Mouse (Mus musculus) testis, adult 2 months (tissue): ENCODE results near the gene Gm20388. TPM values are rescaled to one million over a fixed set of nuclear protein-coding genes. Genes with fewer than 3 reads are reported as not detected.
"Not testable (repeated sequence)": the region's sequence is repeated elsewhere in the genome, so short reads cannot be mapped to it uniquely, and the experiment has no call there.

ENCODE experiments used
- H3K27ac ChIP-seq: fragments of 200-500 bp; 2 replicates; pipeline ENCODE4 v1.5.1; 2012; ENCODE audit warnings: low read depth, low read length; ENCODE audit not compliant: control insufficient read depth, insufficient read depth
- H3K27me3 ChIP-seq: fragments of 200-500 bp; 2 replicates; pipeline ENCODE4 v1.6.1; 2012; ENCODE audit warnings: mild to moderate bottlenecking, low read length, moderate library complexity; ENCODE audit not compliant: control insufficient read depth, insufficient read depth
- H3K36me3 ChIP-seq: fragments of 200-500 bp; 2 replicates; pipeline ENCODE4 v1.6.1; 2012; ENCODE audit warnings: mild to moderate bottlenecking, low read length; ENCODE audit not compliant: control insufficient read depth, insufficient read depth
- H3K4me1 ChIP-seq: fragments of 200-500 bp; 2 replicates; pipeline ENCODE4 v1.6.1; 2012; ENCODE audit warnings: low read length; ENCODE audit not compliant: control insufficient read depth, insufficient read depth
- H3K4me3 ChIP-seq: fragments of 200-500 bp; 2 replicates; pipeline ENCODE4 v1.5.1; 2012; ENCODE audit warnings: low read depth, mild to moderate bottlenecking, low read length, moderate library complexity, mixed read lengths; ENCODE audit not compliant: control insufficient read depth
- CTCF ChIP-seq: fragments of 200-500 bp; IDR thresholded peaks from 2 replicates; pipeline ENCODE4 v1.5.1; 2012; ENCODE audit warnings: low read depth, mild to moderate bottlenecking, inconsistent platforms, low read length, moderate library complexity; ENCODE audit not compliant: control insufficient read depth, insufficient read depth, insufficient replicate concordance
- POLR2A ChIP-seq: fragments of 200-500 bp; IDR thresholded peaks from 2 replicates; pipeline ENCODE4 v1.6.1; 2012; ENCODE audit warnings: low read depth, mild to moderate bottlenecking, inconsistent platforms, low read length, moderate library complexity; ENCODE audit not compliant: control insufficient read depth
- polyA plus RNA-seq: library from polyadenylated mRNA; depleted of rRNA; stranded (reverse); fragments of >200 nt; gene quantifications from 2 replicates; pipeline ENCODE4 v1.2.3, GENCODE M21; 2012

Gm20388 gene
- polyA plus RNA-seq, 1 experiment: 5.6 TPM

DNA sequence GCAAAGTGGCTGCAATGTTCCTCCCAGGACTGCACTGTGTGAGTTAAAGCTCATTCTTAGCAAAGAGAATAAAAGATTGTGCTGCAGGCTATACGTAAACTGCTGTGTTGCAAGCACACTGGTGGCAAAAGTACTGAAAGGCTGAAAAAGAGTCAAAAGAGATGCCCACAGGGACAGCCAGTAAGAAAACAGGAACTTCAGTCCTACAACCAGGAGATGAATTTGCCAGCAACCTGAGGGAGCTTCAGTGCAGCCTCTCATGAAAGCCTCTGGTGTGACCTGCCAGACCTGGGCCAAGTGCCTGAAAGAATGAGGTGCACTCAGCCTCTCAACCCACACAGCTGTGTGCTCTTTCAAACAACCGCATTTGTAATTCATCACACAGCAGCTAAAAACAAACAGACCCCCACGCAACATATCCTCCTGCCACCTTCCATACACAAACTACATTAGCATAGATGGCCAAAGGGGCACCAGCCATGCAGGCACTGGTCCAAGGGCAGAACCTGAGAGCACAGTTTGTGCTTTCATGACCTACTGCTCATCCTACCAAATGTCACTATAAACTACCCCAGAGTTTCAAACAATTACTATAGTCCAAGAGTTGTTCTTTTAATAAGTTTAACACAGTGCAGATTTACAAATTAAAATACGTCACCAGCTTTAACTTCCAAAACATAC, 3108.0 kb downstream of the Gm20388 start:
- no peaks in the 10 kb centered on the region for H3K27me3 ChIP-seq
- no peak overlapping the region for H3K27ac ChIP-seq
- TF ChIP-seq POLR2A: no peak
- TF ChIP-seq CTCF: no peak

DNA sequence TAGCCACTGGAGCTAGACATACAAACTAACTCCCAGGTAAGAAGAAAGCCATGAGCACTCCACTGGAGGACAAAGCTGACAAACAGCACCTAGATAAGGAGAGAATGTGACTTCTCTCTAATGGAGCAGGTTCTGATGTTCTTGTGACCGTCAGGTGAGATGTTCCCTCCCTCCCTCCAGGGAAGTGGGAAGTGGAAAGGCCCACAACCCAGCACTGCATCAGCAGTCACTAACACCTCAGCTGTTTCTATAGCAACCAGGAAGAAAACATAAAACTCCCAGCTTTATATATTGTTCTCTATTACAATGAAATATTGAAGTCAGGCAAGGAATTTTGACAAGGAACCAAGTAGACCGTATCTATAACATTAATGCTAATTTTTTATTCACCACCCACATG, 3109.4 kb downstream of the Gm20388 start:
- Histone ChIP-seq H3K36me3 (no peaks in the 10 kb centered on the region), H3K27ac (no peak overlapping the region), H3K4me1 (no peaks in the 10 kb centered on the region; the same call in 1 of the 2 replicates), H3K4me3 (no peak overlapping the region), H3K27me3 (no peaks in the 10 kb centered on the region)
- no peak for TF ChIP-seq CTCF
- no peak for TF ChIP-seq POLR2A

More for the DNA sequence above, 3108.0 kb downstream of the Gm20388 start:
- H3K4me3 ChIP-seq: no peak overlapping the region
- no peaks in the 10 kb centered on the region; the same call in 1 of the 2 replicates for H3K4me1 ChIP-seq
- H3K36me3 ChIP-seq: no peaks in the 10 kb centered on the region

DNA sequence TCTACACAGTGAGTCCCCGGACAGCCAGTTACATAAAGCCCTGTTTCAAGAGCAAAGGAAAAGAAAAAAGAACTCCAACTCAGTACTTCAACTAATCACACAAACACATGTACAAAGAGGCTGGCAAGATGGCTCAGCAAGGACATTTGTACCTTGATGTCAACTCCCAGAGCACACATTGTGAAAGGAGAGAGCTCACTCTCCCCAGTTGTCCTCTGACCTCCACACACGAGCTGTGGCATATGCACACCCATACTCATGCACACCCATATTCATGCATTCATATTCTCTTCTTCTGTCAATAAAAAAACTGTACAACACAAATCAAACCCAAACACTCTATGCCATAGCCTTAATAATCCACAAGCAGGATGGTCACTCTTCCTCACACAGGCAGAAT, 3110.2 kb downstream of the Gm20388 start:
- Histone ChIP-seq H3K27me3 (no peaks in the 10 kb centered on the region), H3K27ac (no peak overlapping the region), H3K4me1 (no peaks in the 10 kb centered on the region; the same call in 1 of the 2 replicates), H3K36me3 (no peaks in the 10 kb centered on the region), H3K4me3 (no peak overlapping the region)
- TF ChIP-seq POLR2A (no peak), CTCF (no peak)

DNA sequence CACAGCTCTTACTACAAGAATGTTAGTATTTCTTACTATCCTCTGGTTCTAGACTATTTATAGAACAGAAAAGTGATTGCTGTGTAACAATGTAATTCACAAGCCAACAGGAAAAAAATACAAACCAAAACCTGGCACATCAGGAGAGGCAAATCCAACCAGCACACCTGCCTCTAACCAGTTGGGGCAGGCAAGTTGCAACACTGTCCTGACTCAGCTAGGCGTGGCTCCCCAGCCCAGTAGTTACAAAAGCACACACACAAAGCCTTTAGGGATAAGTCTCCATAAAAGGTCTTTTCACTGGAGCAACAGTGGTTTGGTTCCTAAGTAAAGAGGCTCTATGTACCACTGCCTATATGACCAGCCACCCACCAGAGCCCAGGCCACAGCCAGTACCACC, 3110.6 kb downstream of the Gm20388 start:
- H3K27ac ChIP-seq: no peak overlapping the region
- H3K27me3 ChIP-seq: no peaks in the 10 kb centered on the region
- TF ChIP-seq CTCF (no peak), POLR2A (no peak)

DNA sequence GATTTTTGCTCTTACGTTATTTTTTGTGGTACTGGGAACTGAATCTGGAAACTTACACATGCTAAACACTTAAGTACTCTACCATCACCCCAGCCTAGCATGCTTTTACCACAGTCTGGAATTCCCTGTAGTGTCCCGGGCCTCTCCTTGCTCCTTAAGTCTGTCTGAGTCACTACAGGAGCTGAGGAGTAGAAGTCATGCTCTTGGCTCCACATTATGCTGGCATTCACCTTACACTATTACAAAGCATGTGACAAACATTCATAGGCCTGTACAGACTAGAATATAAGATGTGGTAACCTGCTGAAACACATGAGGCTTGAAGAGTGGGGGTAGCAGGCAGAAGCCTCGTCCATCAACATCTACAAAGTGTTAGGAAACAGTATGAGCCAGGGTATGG, 3112.1 kb downstream of the Gm20388 start:
- Histone ChIP-seq H3K36me3 (no peaks in the 10 kb centered on the region), H3K27me3 (no peaks in the 10 kb centered on the region), H3K4me3 (no peak overlapping the region), H3K27ac (no peak overlapping the region), H3K4me1 (no peaks in the 10 kb centered on the region)
- TF ChIP-seq CTCF (no peak), POLR2A (no peak)

More for the DNA sequence above, 3110.6 kb downstream of the Gm20388 start:
- Histone ChIP-seq H3K4me1 (no peaks in the 10 kb centered on the region; the same call in 1 of the 2 replicates), H3K4me3 (no peak overlapping the region), H3K36me3 (no peaks in the 10 kb centered on the region)

DNA sequence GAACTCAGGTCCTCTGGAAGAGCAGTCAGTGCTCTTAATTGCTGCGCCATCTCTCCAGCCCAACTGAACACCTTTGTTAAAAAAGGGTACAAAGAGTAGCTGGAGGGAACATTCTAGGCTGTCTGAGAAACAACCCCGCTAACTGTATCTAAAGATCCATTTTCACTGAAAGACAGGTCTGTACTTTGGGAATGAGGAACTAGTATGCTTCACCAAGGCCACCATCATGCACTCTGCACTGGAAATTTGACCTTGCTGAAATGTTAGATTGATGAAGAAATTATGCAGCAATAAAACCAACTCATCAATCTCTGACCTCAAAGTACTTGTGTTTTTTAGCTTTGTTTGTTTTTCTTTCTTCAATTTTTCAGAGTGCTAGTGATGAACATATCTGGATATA, 3113.6 kb downstream of the Gm20388 start:
- no peak overlapping the region for H3K4me3 ChIP-seq
- H3K4me1 ChIP-seq: no peaks in the 10 kb centered on the region
- H3K36me3 ChIP-seq: no peaks in the 10 kb centered on the region
- H3K27ac ChIP-seq: no peak overlapping the region
- TF ChIP-seq CTCF: no peak
- TF ChIP-seq POLR2A: no peak
- no peaks in the 10 kb centered on the region for H3K27me3 ChIP-seq

DNA sequence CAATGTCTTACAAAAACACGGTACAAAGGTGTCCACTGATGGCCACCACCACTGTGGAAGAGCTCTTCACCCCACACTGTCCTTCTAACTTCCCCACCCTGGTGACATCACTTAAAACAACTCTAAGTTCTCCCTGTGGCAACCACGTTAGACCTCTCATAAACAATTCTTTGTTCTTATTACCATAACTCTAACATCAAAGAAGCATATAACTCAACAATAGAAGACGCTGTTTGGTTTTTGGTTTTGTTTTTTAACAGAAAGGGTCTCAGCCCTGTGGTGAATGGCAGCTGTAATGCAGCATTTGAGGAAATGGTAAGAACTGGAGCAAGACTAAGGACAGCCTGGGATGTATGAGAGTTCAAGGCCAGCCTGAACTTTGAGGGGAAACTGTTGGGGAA, 3115.3 kb downstream of the Gm20388 start:
- no peaks in the 10 kb centered on the region for H3K27me3 ChIP-seq
- no peak for TF ChIP-seq CTCF
- TF ChIP-seq POLR2A: no peak
- H3K4me1 ChIP-seq: no peaks in the 10 kb centered on the region
- no peaks in the 10 kb centered on the region for H3K36me3 ChIP-seq
- no peak overlapping the region for H3K27ac ChIP-seq
- no peak overlapping the region for H3K4me3 ChIP-seq

DNA sequence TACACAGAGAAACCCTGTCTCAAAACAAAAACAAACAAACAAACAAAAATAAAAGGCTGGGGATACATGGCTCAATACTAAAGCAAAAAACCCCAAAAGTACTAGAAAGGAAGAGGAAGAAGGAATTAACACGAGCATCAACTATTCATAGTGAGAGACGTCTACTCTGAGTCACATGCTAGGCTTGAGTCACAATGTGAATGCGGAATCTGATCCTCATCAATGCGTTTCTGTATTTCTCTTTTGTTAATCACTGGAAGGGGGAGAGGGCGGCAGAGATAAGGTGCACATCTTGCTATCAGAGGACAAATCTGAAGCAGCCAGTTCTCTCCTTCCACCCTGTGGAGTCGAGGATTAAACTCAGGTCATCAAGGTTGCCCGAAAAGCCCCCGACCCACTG, 3117.1 kb downstream of the Gm20388 start:
- no peak for TF ChIP-seq POLR2A
- no peak for TF ChIP-seq CTCF
- Histone ChIP-seq H3K36me3 (no peaks in the 10 kb centered on the region), H3K4me3 (no peak overlapping the region), H3K27me3 (no peaks in the 10 kb centered on the region), H3K27ac (no peak overlapping the region), H3K4me1 (no peaks in the 10 kb centered on the region; the same call in 1 of the 2 replicates)

DNA sequence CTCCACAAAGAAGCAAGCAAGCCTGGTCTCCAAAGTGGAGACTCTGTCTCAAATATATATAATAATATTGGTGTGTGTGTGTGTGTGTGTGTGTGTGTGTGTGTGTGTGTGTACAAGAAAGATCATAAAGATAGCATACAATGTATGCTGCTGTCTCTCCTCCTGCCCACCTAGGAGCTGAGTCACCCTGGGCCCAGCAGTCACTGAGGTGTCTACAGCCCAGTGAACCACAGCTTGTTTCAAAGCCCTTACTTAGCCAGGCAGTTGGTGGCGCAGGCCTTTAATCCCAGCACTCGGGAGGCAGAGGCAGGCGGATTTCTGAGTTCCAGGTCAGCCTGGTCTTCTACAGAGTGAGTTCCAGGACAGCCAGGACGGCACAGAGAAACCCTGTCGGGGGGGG, 3119.4 kb downstream of the Gm20388 start:
- H3K27ac ChIP-seq, H3K4me3 ChIP-seq, H3K4me1 ChIP-seq, H3K36me3 ChIP-seq, H3K27me3 ChIP-seq: not testable (repeated sequence)
